Mouse (Mus musculus) embryonic facial prominence, embryonic 15.5 days (tissue): Measurements from ENCODE around the gene Stk39. TPM values are rescaled to one million over a fixed set of nuclear protein-coding genes. Genes with fewer than 3 reads are reported as not detected.

Experiments
- ATAC-seq: fragments of 200-750 bp; cut with Nextera tagmentation; 2 replicates; pipeline ENCODE4 v1.8.0; 2017; ENCODE audit warnings: low read depth, moderate TSS enrichment; ENCODE audit not compliant: insufficient number of reproducible peaks, low FRiP score, low TSS enrichment
- H3K27ac ChIP-seq: fragments of 300-500 bp; sonication (generic); replicated peaks from 2 replicates; pipeline ENCODE4 v1.5.1; 2015; ENCODE audit warnings: mild to moderate bottlenecking, inconsistent platforms
- H3K27me3 ChIP-seq: fragments of 300-500 bp; sonication (generic); 2 replicates; pipeline ENCODE4 v1.6.1; 2015; ENCODE audit warnings: inconsistent platforms
- H3K36me3 ChIP-seq: fragments of 300-500 bp; sonication (generic); 2 replicates; pipeline ENCODE4 v1.6.1; 2015; ENCODE audit warnings: mild to moderate bottlenecking, inconsistent platforms
- H3K4me1 ChIP-seq: fragments of 300-500 bp; sonication (generic); 2 replicates; pipeline ENCODE4 v1.6.1; 2015; ENCODE audit warnings: inconsistent platforms
- H3K4me2 ChIP-seq: fragments of 300-500 bp; sonication (generic); replicated peaks from 2 replicates; pipeline ENCODE4 v1.6.1; 2015; ENCODE audit warnings: mild to moderate bottlenecking, inconsistent platforms
- H3K4me3 ChIP-seq: fragments of 300-500 bp; sonication (generic); replicated peaks from 2 replicates; pipeline ENCODE4 v1.5.1; 2015; ENCODE audit warnings: mild to moderate bottlenecking, inconsistent platforms
- H3K9ac ChIP-seq: fragments of 300-500 bp; sonication (generic); 2 replicates; pipeline ENCODE4 v1.6.1; 2015; ENCODE audit warnings: inconsistent platforms
- H3K9me3 ChIP-seq: fragments of 300-500 bp; sonication (generic); replicated peaks from 2 replicates; pipeline ENCODE4 v1.6.1; 2016; ENCODE audit warnings: inconsistent platforms
- WGBS: fragments of 180-500 bp; shearing (Covaris S2); methylation state at CpG from one replicate; pipeline ENCODE4 v1.1.7; 2015; 5-methylcytosine and 5-hydroxymethylcytosine counted together
- polyA plus RNA-seq: library from polyadenylated mRNA; unstranded; fragments of >200 nt; fragmentation: Nextera tagmentation; extraction: Ambion mirVana; gene quantifications from 2 replicates; pipeline ENCODE4 v1.2.1, GENCODE M21; 2015

Stk39 gene
- polyA plus RNA-seq, 1 experiment from 2014 or later = 14.7 TPM

DNA sequence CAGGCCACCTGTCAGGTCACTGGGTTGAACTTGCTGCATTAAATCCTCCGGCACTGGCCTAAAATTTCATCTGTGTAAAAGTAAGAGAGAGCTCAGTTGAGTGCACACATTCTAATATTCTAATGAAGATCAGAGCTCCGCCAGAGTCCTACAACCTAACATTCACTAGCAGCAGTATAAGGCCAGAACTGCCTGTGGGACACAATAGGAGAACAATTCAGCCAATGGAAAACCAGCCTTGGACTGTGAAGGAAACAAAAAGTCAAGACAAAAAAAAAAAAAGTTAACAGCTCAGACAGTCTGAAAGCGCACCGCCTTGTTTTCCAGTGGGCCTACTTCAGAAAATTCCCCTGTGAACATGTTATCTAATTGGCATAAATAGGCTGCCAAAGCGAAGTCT, 137.1 kb downstream of the Stk39 start:
- WGBS = 80% methylated on average over 5 of the region's 5 CpGs
- H3K36me3 ChIP-seq = no peaks in the 10 kb centered on the region
- ATAC-seq = no peak

DNA sequence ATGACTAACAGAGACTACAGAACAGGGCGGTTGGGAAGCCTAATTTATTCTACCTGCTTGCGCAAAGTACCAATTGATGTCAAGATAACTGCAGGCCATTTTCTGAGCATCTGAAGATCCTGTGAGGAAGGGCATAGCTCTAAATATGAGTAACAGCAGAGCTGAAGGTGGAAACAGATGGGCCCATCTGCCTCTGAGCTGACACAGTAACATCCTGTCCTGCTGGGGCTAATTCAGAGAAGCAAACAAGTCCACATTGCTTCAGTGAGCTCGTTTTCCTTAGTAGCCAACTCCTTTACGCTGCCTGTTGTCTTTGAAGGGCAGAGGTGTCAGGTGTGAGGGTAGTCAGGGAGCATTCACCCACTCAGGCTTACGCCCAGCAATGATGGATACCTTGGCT, 146.8 kb downstream of the Stk39 start:
- Histone ChIP-seq H3K36me3 (no peaks in the 10 kb centered on the region), H3K4me2 (no peak overlapping the region), H3K27me3 (no peaks in the 10 kb centered on the region), H3K4me3 (no peak overlapping the region), H3K27ac (no peak overlapping the region), H3K9me3 (no peaks in the 10 kb centered on the region), H3K9ac (no peak overlapping the region), H3K4me1 (no peaks in the 10 kb centered on the region)
- ATAC-seq = no peak
- 63% methylated on average over 5 of the region's 5 CpGs for WGBS

More for the DNA sequence above, 137.1 kb downstream of the Stk39 start:
- Histone ChIP-seq H3K9me3 (no peaks in the 10 kb centered on the region), H3K9ac (no peak overlapping the region), H3K27me3 (no peaks in the 10 kb centered on the region), H3K4me1 (no peaks in the 10 kb centered on the region), H3K4me3 (no peak overlapping the region), H3K27ac (no peak overlapping the region), H3K4me2 (no peak overlapping the region)

GRCm38 (mm10) chr2:68321230-68321629, 150.8 kb downstream of the Stk39 start:
- no peak overlapping the region for H3K9ac ChIP-seq
- WGBS = 75% methylated on average over 5 of the region's 5 CpGs
- no peak overlapping the region for H3K4me2 ChIP-seq
- H3K4me1 ChIP-seq = no peaks in the 10 kb centered on the region
- H3K27me3 ChIP-seq = no peaks in the 10 kb centered on the region
- no peak for ATAC-seq
- no peak overlapping the region for H3K4me3 ChIP-seq
- no peaks in the 10 kb centered on the region for H3K9me3 ChIP-seq
- no peaks in the 10 kb centered on the region for H3K36me3 ChIP-seq
- no peak overlapping the region for H3K27ac ChIP-seq

DNA sequence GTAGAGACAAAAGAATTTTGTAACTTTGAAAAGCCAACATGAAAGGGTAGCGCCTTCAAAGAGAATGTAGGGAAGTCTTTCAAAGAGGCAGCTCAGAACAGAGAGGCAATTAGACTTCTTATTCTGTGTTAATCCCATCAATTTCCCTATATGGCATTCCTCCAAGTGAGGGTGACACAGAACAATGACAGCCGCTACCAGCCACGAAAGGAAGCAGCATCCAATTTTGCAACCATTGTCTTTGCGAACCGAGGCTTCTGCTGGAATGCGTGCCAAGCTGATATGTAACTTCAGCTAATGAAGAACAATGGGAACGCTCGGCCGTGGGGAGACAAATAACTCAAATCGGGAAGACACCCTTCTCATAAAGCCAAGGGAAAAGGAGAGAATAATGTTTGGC, 151.4 kb downstream of the Stk39 start:
- ATAC-seq = no peak
- Histone ChIP-seq H3K27me3 (no peaks in the 10 kb centered on the region), H3K27ac (no peak overlapping the region), H3K4me1 (no peaks in the 10 kb centered on the region), H3K9me3 (no peaks in the 10 kb centered on the region), H3K4me2 (no peak overlapping the region), H3K4me3 (no peak overlapping the region), H3K36me3 (no peaks in the 10 kb centered on the region), H3K9ac (no peak overlapping the region)
- WGBS = 49% methylated on average over 10 of the region's 10 CpGs

DNA sequence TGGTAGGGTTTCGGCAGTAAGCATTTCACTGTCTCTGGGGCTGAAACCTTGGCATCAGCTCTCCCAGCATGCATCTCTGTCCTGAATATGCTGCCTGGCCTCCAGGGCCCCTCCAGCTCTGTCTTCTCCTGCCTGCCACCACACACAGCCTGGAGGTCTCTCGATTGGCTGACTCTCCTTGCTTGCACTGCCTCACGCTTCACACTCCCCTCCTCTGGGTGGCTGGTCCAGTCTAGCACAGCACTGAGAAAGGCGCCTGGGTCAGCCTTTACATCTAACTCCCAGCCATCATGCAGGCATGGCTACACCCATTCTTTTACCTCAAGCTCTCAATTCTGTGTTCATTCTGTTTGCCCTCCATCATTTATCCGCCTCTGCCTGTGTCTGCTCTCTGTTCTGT, 153.6 kb downstream of the Stk39 start:
- no peaks in the 10 kb centered on the region for H3K4me1 ChIP-seq
- no peaks in the 10 kb centered on the region for H3K9me3 ChIP-seq
- H3K27me3 ChIP-seq = no peaks in the 10 kb centered on the region
- H3K36me3 ChIP-seq = no peaks in the 10 kb centered on the region
- H3K4me3 ChIP-seq = no peak overlapping the region
- no peak overlapping the region for H3K9ac ChIP-seq
- no peak overlapping the region for H3K4me2 ChIP-seq
- 72% methylated on average over 5 of the region's 5 CpGs for WGBS
- no peak overlapping the region for H3K27ac ChIP-seq
- ATAC-seq = 0 out of 2 replicates have a peak, but pooled peaks have one; percentile 43

- H3K4me2 ChIP-seq = no peak overlapping the region
- 86% methylated on average over 9 of the region's 9 CpGs for WGBS
- no peak overlapping the region for H3K27ac ChIP-seq
- H3K27me3 ChIP-seq = no peaks in the 10 kb centered on the region
- H3K36me3 ChIP-seq = no peaks in the 10 kb centered on the region
- no peak overlapping the region for H3K9ac ChIP-seq
- no peaks in the 10 kb centered on the region for H3K9me3 ChIP-seq
- H3K4me1 ChIP-seq = no peaks in the 10 kb centered on the region
- no peak overlapping the region for H3K4me3 ChIP-seq
- no peak for ATAC-seq
These were observed 154.2 kb downstream of the Stk39 start for GRCm38 (mm10) chr2:68317895-68318294.

DNA sequence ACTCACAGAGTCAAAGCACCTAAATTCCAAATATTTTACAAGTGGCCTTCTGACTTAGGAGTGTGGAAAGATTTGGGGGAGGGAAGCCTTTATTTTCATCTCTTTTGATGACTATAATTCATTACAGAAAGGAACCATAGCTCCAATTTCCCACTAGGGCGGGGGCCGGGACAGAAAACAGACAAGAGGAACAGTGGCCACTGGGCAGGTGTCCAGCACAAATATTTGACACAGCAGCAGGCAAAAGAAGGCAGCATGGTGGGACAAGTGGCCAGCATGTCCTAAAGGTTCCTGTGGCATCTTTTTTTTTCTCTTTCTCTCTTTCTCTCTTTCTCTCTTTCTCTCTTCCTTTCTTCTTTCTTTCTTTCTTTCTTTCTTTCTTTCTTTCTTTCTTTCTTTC, 154.6 kb downstream of the Stk39 start:
- Histone ChIP-seq H3K4me3 (no peak overlapping the region), H3K4me2 (no peak overlapping the region), H3K27ac (no peak overlapping the region), H3K4me1 (no peaks in the 10 kb centered on the region), H3K27me3 (no peaks in the 10 kb centered on the region), H3K9me3 (no peaks in the 10 kb centered on the region), H3K9ac (no peak overlapping the region), H3K36me3 (no peaks in the 10 kb centered on the region)
- ATAC-seq = no peak
- WGBS = 42% methylated on average over 2 of the region's 2 CpGs

- no peak overlapping the region for H3K4me2 ChIP-seq
- H3K9ac ChIP-seq = no peak overlapping the region
- peak; percentile 43; the same call in 1 of the 2 replicates for ATAC-seq
- no peaks in the 10 kb centered on the region for H3K4me1 ChIP-seq
- no peaks in the 10 kb centered on the region for H3K27me3 ChIP-seq
- H3K9me3 ChIP-seq = no peaks in the 10 kb centered on the region
- H3K4me3 ChIP-seq = no peak overlapping the region
- no peaks in the 10 kb centered on the region for H3K36me3 ChIP-seq
- no peak overlapping the region for H3K27ac ChIP-seq
- WGBS = 72% methylated on average over 11 of the region's 11 CpGs
These were observed 156.8 kb downstream of the Stk39 start for GRCm38 (mm10) chr2:68315258-68315657.

DNA sequence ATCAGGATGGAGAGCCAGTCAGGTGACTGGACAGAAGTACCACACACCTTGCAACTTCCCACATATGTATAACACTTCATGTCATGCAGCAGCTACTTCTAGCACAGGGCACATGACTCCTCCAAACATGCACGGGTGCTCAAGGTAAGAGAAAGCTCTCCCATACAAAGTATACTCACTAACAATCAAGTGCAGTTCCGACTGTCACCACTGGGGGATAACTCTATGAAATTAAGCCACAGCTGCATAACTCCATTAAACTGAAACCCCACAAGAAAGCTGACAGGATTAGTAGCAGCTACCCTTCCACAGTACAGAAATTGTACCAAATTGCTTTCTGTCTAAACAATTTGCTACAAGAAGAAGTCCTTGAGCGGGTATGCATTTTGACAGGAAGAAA, 161.9 kb downstream of the Stk39 start:
- Histone ChIP-seq H3K36me3 (no peaks in the 10 kb centered on the region; the same call in 1 of the 2 replicates), H3K27me3 (no peaks in the 10 kb centered on the region), H3K4me3 (no peak overlapping the region), H3K9me3 (no peaks in the 10 kb centered on the region), H3K4me1 (no peaks in the 10 kb centered on the region), H3K4me2 (no peak overlapping the region), H3K27ac (no peak overlapping the region), H3K9ac (no peak overlapping the region)
- 90% methylated on average over 3 of the region's 3 CpGs for WGBS
- ATAC-seq = no peak

DNA sequence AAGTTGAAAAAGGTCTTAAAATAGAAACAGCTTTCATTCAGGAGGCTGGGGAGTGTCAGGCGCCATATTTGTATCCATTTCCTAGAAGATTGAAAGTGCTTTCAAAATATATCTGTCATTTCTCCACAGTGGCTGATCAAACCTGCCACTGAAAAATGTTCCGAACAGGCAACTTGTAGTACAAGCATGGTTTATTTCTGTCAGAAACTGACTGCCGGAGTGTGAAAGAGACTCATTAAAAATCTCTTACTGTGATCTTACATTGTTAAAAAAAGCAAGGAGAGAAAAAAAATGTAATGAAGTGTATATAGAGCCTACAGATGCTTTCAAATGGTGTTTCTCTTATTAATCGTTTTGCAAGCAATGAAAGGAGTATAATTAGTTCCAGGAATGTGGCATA, 165.5 kb downstream of the Stk39 start:
- Histone ChIP-seq H3K9ac (no peak overlapping the region), H3K9me3 (no peaks in the 10 kb centered on the region), H3K27me3 (no peaks in the 10 kb centered on the region), H3K4me2 (no peak overlapping the region), H3K36me3 (no peaks in the 10 kb centered on the region; the same call in 1 of the 2 replicates), H3K4me1 (no peaks in the 10 kb centered on the region), H3K4me3 (no peak overlapping the region), H3K27ac (no peak overlapping the region)
- ATAC-seq = no peak
- WGBS = 52% methylated on average over 4 of the region's 4 CpGs

- 81% methylated on average over 6 of the region's 6 CpGs for WGBS
- Histone ChIP-seq H3K4me3 (no peak overlapping the region), H3K4me2 (no peak overlapping the region), H3K9me3 (no peaks in the 10 kb centered on the region), H3K9ac (no peak overlapping the region), H3K4me1 (no peaks in the 10 kb centered on the region), H3K27me3 (no peaks in the 10 kb centered on the region), H3K36me3 (no peaks in the 10 kb centered on the region; the same call in 1 of the 2 replicates), H3K27ac (no peak overlapping the region)
- no peak for ATAC-seq
These were observed 167.2 kb downstream of the Stk39 start for GRCm38 (mm10) chr2:68304771-68305460.
